In genomic region chr9:97525563-97525962, GRCm38 (mm10) we compare ENCODE assay signal across 14 mouse cellular contexts.
"Had no signal": no experiment of that assay in that cellular context is flagged by ENCODE, and none has a peak within 500 bp of the region (broad histone marks: within the 10 kb centered on the region; RNA-seq: fewer than 3 reads in every experiment).

No protein-coding gene starts in this region.

- H3K4me2 ChIP-seq: limb, embryonic 12.5 days; liver, embryonic 13.5 days; lung, embryonic 15.5 days; midbrain, embryonic 13.5 days had no signal

- H3K27me3 ChIP-seq: limb, embryonic 12.5 days; liver, embryonic 13.5 days; lung, embryonic 15.5 days; midbrain, embryonic 13.5 days had no signal

- H3K4me3 ChIP-seq: left cerebral cortex, adult 2 months; limb, embryonic 12.5 days; liver, embryonic 13.5 days; lung, embryonic 15.5 days; midbrain, embryonic 13.5 days had no signal

- DNase-seq: kidney, adult 8-10 months; kidney, postnatal 25 days; liver; liver, embryonic 13.5 days; liver, postnatal 0 days; lung, postnatal 36 days; thymus, adult 18-20 months; thymus, postnatal 14 days had no signal

- H3K9ac ChIP-seq: limb, embryonic 12.5 days; liver, embryonic 13.5 days; liver, postnatal 0 days; lung, embryonic 15.5 days; midbrain, embryonic 13.5 days had no signal

- ATAC-seq: intestine, postnatal 0 days; liver, postnatal 0 days; midbrain, embryonic 13.5 days had no signal

- H3K27ac ChIP-seq: limb, embryonic 12.5 days; liver, embryonic 13.5 days; lung, embryonic 15.5 days; stomach, postnatal 0 days had no signal

- H3K4me1 ChIP-seq: limb, embryonic 12.5 days; liver, embryonic 13.5 days; lung, embryonic 15.5 days had no signal

- H3K9me3 ChIP-seq: limb, embryonic 12.5 days; liver, embryonic 13.5 days; lung, embryonic 15.5 days; midbrain, embryonic 13.5 days had no signal

- H3K36me3 ChIP-seq: limb, embryonic 12.5 days; liver, embryonic 13.5 days; lung, embryonic 15.5 days; midbrain, embryonic 13.5 days had no signal
